Mouse (Mus musculus) heart, postnatal 14 days (tissue): Measurements from ENCODE around the gene Tenm4. TPM values are rescaled to one million over a fixed set of nuclear protein-coding genes. Genes with fewer than 3 reads are reported as not detected.

Source experiments
- DNase-seq, 2 experiments: peaks; one replicate each; pipeline ENCODE4 v3.0.0; 2021 to 2022
- intact Hi-C: fragments of 180-260 bp; cut with DNase I; formaldehyde crosslinking; loops from one replicate; pipeline ENCODE4 v1.15.1; 2025
- total RNA-seq, 2 experiments: library from RNA; stranded (reverse); gene quantifications; 2 replicates each; pipeline ENCODE4 v1.2.3; 2021

The Tenm4 gene
- total RNA-seq, 2 experiments from 2014 or later, result 2.1 to 2.3 TPM

DNA sequence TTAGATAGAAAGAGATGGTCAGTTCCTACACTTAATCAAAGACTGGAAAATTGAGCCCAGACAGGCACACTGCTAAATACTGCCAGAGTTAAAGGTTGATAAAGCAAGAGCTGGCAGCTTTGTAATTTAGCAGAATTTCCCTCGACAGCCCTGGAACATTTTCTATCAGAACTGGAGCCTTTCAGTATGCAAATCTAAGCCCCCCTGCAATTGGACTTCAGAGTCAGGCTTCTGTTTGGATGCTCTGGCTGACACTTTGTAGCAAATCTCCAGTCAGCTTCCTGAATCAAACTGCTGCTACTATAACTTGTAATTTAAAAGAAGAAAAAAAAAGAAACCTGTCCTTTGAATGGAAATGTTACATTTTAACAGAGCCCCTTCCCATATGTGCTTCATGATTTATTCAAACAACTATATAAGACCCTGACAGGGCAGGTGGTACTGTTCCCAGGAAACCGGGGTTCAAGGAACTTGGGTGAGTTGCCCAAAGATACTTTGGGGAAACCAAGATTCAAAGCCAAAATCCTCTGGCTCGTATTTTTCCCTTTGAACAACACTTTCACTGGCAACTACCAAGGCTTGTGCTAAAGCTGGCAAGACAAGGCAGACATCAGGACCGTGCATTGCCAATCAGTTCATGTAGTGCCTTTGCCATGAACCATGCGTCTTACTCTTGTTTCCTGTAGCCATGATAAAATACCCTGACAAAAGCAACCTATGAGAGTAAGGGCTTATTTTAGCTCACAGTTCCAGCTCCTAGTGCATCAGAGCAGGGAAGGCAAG is 615.4 kb downstream of the Tenm4 start:
- intact Hi-C loops, result no loop called here
- DNase-seq, result no peak

DNA sequence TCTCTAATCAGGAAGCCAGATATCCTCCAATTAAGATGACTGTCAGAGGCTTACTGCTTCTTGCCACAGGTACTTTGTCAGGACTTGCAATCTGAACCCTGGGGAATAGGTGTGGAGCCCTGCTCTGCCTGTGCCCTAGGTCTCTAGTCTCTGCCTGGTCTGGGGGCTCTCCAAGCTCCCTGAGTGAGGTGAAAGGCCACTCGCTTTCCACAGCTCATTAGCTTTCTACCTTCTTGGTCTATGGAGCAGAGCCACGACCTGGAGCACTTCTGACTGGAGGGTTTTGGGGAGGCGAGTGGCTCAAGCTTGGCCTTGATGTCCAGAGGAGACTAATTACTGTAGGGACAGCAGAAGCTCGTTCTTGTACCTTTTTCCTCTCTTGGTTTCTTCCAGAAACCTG is 617.1 kb downstream of the Tenm4 start:
- DNase-seq, result no peak
- intact Hi-C loops, result no loop called here

DNA sequence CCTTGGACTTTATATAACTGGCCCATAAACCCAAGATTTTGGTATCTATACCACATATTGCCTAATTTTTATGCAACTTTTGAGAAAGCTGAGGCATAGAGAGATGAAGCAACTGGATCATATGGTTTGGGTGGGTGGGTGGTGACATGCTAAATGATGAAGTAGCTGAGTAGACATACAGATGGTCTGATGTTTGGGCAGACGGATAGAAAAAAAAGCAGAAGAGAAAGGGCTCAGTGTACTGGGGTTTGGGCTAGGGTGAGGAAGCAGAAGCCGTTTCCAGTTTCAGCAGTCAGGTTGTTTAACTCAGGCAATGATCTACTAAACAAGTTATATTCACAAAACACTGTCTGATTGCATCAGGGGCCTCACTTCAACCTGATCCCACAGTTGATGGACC is 619.3 kb downstream of the Tenm4 start:
- intact Hi-C loops, result no loop called here
- no peak for DNase-seq

DNA sequence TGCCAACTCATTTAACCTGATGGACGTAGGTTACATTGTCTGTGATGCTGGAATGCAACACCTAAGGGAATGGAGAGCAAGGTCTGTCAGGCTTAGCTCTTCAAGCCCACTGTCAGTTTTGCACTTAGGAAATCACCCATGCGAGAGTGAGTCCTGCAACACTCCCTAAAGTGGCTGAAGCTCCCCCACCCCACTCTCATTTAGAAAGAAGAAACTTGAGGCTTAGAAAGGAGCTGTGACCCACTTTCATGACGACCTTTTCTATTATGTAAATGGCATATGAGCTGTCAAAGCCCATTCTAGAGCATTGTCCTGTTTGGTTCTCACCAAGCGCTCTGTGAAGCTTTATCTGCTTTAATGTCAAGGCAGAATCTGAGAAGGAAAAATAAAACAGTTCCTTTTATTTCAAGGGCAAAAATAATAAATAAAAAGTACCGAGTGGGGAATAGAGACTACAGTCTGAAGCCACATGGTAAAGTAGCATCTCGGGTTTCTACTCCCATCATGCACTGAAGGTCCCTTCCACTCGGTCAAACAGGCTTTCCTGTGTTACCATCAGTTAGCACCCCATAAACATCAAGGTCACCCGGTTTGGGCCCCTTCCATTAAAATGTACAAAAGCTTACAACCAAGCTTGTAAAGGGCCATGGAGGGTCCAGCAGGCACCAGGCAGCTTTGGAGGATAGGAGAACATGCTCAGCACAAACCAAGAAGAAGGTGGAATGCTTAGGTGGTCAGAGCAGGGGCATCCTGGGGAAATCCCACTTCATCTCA is 621.6 kb downstream of the Tenm4 start:
- DNase-seq, result no peak
- intact Hi-C loops, result no loop called here

DNA sequence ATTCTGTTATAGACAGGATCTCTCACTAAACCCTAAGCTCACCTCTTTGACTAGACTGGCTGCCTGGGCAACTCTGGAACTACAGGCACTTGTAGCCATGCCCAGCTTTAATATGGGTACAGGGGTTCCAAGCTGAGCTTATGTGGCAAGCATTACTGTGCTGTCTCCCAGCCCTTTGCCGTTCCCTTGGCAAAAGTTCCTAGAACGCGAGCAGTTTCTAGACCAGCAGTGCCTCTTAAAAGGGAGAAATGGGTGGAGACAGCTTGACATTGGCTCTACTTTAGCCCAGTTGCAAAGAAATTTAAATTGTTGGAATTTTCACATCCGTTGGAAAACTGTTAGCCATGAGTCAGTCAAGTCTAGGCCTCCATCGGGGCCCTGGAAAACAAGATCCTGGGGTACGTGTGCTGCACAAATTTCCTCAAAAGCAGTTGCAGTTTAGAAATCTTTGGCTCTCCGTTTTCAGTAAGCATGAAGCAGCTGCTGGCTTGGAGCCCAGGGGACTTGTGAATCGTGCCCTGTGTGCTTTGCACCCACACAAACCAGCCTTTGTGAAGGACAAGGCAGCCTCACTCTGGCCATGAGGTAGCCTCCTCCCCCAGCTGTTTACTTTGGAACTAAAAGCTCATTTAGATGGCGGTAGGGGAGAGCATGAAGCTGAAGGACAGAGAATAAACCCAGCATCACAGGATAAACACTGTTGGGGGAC is 625.1 kb downstream of the Tenm4 start:
- peak; percentile 62 to 73 for DNase-seq
- intact Hi-C loops, result no loop called here

DNA sequence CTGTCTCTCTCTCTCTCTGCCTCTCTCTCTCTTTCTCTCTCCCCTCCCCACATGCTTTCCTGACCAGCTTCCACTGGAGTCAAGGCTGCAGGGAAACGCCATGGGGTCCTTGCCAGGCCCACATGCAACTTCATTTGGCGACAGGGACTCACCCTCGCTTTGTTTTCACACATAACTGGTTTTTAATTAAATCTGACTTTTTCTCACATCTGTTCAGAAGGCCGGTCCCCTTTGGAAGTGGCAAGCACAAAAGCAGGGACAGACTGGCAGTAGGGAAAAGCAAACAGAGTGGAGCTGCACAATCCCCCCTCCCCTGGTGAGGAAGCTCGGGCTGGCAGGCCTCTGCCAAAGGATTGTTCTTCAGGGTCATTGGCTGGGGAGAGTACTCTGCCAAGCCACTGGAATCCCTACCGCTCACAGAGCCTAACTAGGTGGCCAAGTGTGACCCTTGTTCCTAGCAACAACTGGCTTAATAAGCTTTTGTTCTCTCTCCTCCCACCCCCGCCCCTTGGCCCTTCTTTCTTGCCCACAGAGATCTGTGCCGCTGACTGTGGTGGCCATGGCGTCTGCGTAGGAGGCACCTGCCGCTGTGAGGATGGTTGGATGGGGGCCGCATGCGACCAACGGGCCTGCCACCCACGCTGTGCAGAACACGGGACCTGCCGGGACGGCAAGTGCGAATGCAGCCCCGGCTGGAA is 625.9 kb downstream of the Tenm4 start:
- peak in 1 of 2 experiments; percentile 23 for DNase-seq
- intact Hi-C loops, result no loop called here

DNA sequence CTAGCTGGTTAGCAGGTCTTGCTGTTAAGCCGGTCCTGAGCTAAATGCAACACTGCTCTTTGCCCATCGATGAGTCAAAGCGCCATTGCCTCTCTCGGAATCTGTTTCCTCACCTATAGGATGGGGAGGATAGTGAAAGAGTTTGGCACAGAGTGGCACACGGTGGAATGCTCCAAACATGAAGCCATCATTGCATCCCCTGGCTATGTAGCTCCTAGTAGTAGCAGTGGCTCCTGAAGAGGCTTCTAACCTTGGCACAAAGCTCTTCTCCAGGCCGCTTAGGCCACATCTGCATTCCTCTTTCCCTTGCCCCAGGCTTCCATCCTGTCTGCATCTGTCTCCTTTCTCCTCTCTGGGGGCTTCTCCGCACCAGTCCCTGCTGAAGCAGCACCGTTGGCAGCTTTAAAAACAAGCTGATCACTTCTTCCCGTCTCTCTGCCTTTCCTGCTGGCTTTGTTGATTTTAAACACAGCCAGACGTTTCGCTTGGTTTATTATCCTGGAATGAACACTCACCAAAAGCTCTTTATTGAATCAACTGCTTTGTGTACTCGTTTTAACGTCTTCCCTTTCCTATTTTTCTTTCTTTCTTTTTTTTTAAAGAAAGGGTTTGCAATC is 626.8 kb downstream of the Tenm4 start:
- intact Hi-C loops, result no loop called here
- no peak for DNase-seq

DNA sequence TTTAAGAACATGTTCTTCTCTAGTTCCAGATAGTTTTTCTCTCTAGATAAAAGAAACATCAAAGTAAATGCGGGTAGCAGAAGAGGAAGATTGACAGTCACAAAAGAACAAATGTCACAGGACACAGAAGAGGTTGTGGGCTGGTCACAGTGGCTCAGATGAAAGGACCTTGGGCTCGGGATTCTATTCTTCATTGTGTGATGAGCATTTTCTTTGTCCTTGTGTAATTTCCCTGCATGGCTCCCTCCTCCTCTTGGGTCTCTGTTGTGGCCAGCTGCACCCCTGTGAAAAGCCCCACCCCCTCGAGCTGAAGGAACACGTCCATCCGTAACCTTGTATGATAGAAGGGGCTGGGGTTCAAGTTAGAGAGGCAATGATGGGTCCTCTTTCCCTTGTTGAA is 628.8 kb downstream of the Tenm4 start:
- DNase-seq, result no peak
- intact Hi-C loops, result no loop called here

DNA sequence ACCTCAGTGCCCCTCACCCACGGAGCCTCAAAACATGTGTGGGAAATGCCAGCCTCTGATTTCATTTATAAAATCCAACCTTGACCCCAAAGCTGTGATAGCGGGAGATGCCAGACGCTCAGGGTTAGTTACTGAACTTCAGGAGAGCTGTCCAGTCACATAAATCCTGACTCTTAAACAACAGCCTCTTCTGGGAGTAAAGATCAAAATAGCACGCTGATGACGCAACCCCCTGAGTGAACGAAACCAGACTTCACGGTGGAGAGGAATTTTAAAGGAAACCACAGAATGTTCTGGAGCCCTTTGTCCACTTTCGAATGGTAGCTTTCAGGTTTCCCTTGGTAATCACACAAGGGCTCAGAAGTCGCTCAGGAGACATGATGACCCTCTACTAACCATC is 630.3 kb downstream of the Tenm4 start:
- DNase-seq, result no peak

DNA sequence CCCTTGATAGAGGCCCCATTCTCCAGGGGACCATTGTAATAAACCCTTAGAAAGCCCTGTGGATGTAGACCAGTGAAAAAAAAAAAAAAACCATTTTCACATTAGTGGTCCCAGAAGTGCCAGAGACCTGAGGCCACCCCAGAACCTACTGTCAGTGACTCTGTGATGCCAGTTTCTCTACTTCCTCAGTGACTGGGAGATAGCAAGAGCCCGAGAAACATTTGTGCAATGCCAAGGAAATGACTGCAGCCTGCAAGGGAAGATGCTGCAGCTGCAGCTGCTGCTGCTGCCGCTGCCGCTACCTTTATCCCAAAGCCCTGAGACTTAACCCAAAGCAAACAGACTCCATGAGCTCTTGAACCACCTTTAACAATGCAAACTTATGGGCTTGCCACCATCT is 631.2 kb downstream of the Tenm4 start:
- intact Hi-C loops, result no loop called here
- no peak for DNase-seq

More for the DNA sequence above, 630.3 kb downstream of the Tenm4 start:
- intact Hi-C loops, result no loop called here

DNA sequence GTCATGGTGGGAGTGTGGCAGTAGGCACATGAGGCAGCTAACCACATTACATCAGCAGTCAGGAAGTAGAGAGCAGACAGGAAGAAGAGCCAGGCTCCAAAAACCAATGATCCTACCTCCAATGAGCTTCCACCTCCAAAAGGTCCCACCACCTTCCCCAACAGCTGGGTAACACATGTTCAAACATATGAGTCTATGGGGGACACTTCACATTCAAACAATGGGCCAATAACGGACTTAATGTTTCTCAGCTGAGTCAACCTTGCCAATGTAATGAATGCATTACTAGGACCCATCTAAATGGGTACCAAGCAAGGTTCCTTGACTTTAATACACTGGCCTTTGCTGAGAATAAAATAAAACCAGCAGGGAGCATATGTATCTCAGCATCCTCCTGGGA is 635.5 kb downstream of the Tenm4 start:
- intact Hi-C loops, result no loop called here
- DNase-seq, result no peak

DNA sequence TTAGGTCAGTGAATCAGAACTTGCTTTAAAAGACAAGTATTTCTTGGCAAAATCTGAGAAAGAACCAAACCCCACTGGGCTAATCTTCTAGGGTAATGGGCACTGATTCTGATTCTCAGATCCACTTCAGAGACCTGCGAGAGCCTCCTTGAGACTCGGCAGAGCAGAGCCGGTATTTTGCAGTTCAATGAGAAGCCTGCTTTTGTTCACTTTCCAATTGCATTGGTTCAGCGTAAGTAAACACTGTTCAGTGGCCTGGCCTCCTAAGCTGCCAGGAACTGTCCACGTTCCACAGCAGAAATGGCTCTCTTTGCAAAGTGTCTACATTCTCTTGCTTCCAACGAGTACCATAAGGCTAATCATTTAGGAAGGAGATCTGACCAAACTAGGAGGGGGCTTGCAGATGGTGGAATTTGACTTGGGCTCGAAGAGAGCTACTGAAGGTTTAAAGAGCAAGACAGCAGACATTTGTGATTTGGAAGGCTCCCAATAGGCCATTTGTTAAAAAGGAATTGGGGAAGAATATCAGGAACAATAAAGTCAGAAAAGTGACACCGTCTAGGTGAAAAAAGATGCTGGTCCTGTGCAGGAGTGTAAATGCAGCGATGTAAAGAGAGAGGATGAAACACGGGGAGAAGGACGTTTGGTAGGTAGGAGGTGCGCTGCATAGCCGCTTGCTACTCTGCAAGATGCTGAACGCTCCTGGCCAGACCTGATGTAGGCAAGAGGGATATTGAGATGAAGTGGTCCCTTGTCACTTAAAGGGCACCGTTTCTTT is 636.4 kb downstream of the Tenm4 start:
- DNase-seq, result no peak
- intact Hi-C loops, result no loop called here

DNA sequence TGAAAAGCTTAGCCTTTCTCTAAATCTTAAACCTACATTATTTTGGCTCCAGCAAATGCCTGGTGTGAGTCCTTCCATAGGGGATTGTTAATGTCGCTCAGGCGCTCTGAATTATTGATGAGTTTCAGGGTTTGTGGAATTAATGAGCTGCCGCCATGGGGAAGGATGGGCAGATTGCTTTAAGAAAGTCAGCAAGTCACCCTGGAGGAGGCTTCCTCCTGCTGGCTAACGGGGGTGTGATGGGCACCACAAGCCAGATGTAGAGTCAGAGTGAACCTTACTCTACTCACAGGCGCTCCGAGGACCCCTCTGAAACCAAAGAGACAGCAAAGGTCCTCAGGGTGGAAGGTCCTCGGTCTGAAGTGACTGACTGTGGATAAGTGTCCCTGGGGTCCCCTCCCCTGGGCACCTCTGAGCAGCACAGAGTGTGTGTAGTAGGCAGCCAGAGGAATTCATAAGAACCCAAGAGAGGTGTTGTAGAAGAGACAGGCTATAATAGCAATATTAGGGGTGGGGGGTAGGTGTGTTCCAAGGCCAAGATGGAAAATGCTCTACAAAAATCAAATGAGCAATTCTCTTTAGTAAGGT is 637.1 kb downstream of the Tenm4 start:
- intact Hi-C loops, result no loop called here
- no peak for DNase-seq

DNA sequence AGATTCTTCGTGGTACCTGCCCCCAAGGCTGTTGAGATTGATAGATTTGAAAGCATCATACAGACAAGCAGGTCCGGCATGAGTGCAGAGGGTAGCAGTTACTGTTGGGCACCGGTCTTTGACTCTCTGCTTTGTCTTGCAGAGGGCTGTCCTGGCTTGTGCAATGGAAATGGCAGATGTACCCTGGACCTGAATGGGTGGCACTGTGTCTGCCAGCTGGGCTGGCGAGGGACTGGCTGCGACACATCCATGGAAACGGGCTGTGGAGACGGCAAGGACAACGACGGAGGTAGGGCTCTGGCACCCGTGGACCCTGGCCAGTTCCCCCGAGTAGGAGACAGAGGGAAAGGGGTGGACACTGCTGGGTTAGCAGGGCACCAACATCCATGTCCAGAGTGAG is 640.6 kb downstream of the Tenm4 start:
- DNase-seq, result no peak
- intact Hi-C loops, result no loop called here

DNA sequence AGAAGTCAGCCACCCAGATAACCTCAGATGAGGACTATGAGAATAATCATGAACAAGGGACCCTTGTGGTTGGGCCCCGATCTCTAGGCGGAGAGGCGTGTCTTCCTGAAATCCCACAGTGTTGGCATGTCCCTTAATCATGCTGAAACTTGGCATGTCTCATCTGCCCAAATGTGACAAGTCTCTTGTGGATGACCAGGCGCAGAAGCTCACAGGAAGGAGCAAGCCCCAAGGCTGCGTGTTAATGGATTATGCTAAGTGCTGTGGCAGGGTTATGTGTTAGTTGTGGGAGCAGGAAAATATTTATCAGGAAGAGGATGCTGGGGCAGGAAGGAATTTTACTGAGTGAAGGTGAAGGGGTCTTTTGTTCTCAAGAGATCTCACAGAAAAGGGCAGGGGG is 642.0 kb downstream of the Tenm4 start:
- intact Hi-C loops, result no loop called here
- peak in 1 of 2 experiments; percentile 6 for DNase-seq

DNA sequence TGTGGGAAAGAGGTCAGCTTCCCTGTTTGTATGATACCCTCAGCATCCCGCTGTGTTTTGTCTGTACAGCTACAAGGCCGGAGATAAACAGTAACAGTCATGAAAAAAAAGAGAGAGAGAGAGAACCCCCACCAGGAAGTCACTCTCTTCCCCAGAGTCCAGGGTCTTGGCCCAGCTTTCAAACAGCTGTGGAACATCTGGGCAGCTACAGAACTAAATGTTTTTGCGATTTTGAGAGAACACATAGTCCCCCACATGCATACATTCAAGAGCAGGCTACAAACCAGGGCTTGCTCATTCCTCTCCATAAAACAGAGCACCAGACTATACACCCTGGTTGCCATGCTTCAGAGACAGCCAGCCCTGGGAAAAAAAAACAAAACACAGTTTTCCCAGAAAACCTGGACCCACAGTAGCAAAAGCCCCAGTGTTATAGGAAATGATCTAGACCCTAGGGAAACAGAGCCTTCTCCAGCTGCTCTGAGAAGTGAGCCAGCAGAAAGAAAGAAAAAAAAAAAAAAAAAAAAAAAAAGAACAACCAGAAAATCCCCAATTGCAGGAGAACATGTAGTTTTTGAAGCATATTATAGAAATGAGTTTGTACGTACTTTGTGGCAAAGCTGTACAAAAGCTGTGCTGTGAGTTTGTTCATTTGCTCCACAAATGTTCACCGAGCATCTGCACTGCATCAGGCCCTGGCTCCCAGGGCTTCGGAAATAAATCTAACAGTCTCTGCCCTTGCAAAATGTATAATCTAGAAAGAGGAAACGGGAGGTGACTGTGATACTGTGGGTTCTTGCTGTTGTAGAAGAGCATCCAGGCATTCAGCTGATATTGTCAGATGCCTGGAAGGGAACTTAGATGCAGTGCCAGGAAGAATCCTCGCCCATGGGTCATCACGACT is 642.7 kb downstream of the Tenm4 start:
- intact Hi-C loops, result no loop called here
- peak; percentile 69 to 78 for DNase-seq

DNA sequence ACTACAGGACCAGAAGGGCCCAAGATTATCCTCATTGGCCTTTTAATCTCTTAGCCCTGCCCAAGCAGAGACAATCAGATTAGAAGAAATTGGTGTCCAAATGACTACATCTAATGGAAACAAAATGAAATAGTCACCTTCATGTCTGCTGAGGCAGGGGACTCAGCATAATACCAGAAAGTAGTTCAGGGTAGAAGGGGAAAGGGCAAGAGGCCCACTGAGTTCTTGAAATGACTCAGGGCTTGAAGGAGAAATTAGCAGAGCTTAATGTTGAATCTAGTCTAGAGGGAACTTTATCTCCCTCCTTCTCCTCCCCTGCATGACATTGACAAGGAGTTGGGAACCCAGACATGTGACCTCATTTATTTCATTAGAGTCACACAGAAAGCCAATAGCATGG is 643.5 kb downstream of the Tenm4 start:
- intact Hi-C loops, result no loop called here
- DNase-seq, result no peak

DNA sequence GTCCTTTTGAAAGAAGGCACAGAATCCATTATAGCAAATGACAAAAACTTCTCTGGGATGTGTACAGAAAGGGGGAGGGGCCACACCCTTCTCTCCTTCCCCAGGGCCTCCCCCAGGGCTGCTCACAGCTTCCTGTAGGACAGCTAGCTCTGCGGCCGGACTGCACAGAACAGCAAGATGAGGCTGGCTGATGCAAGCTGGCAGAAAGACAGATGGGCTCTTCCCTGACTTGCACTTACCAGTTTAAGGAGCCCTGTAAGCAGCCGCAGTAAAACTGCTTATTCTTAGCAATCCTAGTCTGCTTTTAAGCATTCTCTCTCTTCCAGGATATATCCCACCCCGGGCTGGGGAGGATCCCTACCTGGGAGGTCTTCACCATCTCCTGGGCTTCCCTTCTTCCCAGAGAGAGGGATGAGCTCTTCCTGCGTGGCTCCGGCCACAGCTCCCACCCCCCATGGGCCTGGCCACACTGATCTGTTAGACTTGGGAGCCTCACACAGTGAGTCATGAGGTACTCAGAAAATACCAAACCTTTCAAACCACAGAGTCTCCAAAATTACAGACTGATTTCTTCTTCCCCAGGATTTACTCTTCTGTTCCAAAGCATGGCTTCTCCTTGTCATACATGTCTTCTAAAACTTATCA is 646.1 kb downstream of the Tenm4 start:
- peak; percentile 41 to 42 for DNase-seq
- intact Hi-C loops, result no loop called here
